Mouse (Mus musculus): ENCODE measurements around the gene Gsk3b. TPM values are rescaled to one million over a fixed set of nuclear protein-coding genes. Genes with fewer than 3 reads are reported as not detected.
A peak's percentile ranks its signal among the peaks of the same experiment; 100 is the strongest.

Gene Gsk3b
- total RNA-seq, 2 experiments from 2014 or later = 59.0 to 70.0 TPM

DNA sequence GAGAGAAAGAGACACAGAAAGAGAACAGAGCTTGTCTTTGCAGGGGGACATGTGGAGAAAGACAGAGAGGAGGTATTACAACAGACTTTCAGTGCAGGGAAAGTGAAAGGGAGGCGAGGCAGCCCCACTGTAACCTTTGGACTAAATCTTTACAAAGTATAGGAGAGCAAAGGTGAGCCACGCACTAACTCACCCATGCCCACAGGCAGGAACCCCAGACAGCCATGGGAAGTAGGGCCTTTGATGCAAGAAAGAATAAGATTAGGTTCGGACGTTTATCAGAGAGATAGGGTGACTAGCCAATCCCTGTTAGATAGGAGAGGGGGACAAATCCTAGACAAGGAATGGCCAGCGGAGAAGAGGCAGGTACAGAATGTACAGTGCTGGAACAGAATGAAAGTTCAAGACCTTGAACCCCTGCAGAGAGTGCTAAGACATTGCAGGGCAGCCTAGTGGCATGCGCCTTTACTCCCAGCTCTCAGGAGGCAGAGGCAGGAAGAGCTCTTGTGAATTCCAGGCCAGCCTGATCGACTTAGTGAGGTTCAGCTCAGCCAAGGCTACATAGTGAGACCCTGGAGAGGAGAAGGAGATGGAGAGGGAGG lies 193.9 kb downstream of the Gsk3b start:
- no peak for DNase-seq

DNA sequence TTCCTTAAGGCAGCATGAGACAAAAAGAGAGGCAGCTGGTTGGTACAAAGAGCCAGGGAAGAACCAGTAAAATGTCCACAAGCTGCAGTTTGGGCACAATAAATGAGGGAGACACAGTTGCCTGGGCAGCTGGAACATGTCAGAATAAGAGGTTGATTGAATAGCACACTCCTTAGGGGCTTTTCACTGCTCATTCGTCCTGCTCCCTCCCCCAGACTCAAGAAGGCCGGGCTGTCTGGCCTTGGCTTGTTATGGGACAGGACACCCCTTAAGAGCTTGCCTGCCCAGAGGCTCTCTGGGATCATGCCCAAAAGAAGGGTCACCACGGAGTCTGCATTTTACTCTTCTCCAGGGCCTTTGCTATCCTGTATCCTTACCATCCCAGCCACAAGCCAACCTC lies 194.5 kb downstream of the Gsk3b start:
- DNase-seq = no peak

DNA sequence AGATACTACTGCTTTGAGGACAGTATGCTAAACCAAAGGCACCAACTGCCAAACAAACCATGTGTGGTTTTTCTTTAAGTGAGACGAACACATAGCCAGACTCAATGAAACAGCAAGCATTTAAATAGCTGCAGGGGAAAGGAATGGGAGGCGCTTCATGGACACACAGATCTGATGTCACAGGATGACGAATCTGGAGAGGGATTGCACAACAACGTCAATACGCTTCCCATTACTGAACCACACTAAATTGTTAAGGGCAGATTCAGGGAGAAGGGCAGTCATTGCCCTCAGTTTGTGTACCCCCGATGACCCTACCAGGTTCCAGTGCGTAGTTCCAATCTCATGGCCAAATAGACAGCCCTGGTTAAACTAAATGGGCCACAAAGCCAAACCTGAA lies 197.0 kb downstream of the Gsk3b start:
- peak in 1 of 2 experiments; percentile 22 for DNase-seq

DNA sequence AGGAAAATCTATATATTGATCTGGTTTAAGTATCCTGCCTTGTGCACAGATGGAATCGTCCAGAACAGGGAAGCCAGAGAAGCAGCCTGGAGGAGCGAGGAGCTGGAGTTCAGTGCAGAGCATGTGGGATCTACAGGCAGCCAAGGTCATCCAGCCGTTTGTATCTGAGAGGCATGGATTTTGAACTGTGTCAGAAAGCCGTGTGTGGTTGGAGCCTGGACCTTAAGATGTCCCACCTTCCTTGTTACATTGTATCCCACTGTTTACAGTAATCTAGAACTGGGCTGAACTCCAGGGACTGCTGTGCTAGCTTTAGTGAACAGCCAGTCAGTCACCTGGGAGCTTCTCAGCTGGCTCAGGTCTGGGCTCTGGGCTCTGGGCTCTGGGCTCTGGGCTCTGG lies 197.7 kb downstream of the Gsk3b start:
- DNase-seq = peak in 1 of 2 experiments; percentile 12

DNA sequence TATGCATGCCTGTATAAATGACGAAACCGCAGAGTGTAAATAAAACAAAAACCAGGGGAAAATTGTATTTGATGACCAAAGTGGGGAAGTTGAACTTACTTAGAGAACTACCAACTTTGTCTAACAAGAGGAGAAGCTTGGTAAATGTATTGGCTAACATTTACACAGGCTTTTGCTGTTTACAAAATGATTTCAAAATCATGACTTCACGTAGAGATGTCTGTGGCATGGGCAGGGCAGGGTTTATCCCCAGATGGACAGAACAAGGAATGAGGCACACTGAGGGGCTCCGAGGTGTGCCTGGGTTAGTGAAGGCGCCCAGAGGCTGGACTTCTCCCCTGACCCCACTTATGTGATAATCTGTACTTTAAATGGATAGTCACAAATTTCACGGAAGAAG lies 198.6 kb downstream of the Gsk3b start:
- DNase-seq = no peak

DNA sequence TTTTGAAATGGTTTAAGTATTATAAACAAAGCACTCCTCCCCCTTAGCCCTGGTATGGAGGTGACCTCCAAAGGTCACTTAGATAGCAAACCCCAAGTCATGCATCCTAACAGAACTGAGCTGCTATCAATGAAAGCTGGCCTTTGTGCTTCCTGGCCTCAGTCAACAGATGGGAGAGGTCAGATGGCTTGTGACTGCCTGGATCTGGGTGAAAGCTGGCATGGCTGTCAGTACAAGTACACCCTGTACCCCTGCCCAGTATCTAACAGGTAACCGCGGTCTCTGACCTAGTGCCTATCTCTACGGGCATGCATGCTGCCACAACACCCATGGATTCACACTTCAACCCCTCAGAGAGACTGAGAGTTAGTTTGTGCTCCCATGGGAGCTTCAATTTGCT lies 199.0 kb downstream of the Gsk3b start:
- no peak for DNase-seq

DNA sequence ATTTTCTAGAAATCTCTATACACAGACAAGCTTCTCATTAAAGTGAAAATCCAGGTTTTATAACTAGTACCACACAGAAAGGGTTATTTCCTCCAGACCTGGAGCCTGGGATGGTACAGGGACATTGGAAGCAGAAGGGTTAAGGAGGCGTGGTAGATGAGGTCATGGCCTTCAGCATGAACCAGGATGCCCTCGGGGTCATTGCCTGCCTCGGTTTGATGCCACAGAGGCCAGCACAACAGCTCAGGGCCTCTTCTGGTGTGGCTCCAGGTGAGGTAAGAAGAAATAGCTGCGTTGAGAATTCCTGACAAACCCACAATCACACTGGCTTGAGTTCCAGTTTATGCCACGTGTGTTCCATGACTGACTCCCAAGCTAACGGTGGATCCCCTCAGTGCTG lies 200.1 kb downstream of the Gsk3b start:
- no peak for DNase-seq

DNA sequence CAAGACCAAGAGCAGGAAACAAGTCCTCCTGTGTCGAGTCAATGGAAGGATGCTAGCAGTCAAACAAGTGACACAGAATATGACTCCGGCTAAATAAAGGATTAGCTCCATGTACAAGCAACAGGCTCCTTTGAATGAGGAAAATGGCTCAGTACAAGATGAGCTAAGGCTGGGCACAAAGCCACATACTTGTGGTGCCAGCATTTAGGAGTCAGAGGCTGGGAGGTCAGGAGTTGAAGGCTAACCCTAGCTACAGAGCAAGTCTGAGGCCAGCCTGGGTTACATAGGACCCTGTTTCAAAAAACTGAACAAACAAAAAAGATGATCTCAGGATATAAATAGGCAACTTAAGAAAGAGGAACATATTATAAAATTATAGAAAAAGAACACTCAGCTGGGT lies 201.3 kb downstream of the Gsk3b start:
- DNase-seq = peak; percentile 69 to 70

DNA sequence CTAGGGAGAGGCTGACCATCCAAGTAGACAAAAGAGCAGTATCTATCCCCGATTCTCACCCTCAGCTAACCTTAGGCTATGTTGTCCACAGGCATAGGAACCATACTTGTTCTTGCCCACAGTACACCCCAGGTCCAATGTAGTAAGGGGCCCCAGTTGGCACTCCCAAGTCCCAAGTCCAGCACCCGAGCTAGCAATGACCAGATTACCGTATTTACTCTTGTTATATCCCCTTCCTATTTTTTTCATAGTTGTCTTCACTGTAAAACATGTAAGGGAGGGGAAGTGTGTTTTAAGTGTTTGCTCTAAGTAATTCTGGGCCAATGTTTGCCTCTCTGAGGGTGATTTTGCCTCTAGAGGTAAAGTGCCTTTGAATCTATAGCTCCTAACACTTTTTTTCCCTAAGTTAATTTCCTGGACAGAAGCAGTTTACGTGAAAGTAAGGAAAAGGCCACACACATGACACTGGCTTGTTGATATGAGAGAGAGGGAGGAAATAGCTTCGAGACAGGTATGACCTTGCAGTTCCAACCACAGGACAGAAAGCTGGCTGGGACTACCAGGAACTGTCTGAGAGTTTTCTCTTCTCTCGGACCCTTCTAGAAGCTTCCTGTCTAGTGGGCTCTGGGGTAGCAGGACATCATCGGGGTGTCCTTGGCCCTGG lies 206.0 kb downstream of the Gsk3b start, which contains the start of gene Nr1i2:
TSS of gene Nr1i2 (minus strand) at position 140 of the 664 bp plus-strand sequence.
- DNase-seq = peak in 1 of 2 experiments; percentile 7

DNA sequence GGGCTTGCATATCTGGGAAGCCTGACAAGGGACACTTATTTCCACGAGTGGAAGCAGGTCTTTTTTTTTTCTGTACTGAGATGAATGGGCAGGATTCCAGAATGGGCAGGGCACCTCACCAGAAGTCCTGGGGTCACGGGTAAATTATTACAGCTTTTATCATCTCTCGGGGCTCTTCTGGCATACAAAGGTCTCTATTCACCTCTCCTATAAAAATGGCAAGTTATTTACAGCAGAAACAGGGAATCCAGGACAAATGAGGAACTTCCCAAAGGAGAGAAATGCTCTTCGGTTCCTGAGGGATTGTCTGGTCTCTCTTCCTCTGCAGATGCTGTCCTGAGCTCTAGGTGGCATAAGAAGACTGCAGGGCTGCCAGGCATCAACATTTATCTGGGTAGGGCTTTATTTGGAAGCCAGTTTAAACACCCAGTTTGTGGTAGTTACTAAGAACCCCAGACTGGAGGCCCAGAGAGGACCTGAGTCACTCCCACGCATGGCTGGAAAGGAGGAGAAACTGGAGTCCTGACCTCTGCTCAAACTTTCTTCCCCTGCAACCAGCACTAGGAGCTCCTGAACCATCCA lies 206.6 kb downstream of the Gsk3b start:
- peak in 1 of 2 experiments; percentile 46 for DNase-seq

Other genes with a start within 250 kb of the Gsk3b start
- gene Gm36028, start 227.9 kb upstream of the Gsk3b start, total RNA-seq (2021) = under 1 TPM in 1 of 2 experiments, not detected in 1; 0.49 TPM
- 100 to 1,000 TPM; 196 to 310 TPM for gene Lrrc58, start 220.6 kb upstream of the Gsk3b start, total RNA-seq (2021)
- under 1 TPM; 0.10 to 0.13 TPM for gene Gpr156, start 172.5 kb upstream of the Gsk3b start, total RNA-seq (2021)
- not detected for gene Nr1i2, start 205.8 kb downstream of the Gsk3b start, total RNA-seq (2021)

Data from adrenal gland, postnatal 36 days (tissue).